Mouse (Mus musculus): Measurements from ENCODE around the gene Lsp1.

DNA sequence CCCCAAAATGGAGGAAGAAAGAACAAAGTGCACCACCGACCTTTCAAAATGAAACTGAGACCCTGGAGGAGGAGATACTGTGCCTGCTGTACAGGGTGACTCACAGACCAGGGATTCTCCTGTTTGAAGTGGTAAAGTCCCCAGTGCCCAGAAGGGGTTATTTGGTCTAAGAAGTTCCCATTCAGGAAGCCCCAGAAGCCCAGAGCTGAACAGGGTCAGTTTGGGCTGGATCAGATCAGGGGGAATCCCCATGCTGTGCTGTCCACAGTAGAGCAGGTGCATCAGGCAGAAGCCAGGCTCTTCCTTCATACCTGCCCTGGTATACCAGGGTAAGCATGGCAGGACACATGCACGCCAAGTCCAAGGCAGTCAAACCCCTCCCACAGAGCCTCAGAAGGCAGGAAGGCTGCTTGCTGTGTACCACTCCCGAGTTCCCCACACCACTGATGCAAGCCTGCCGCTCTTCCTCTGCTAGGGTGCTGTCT, 2.0 kb downstream of the Lsp1 start:
- TF ChIP-seq CTCF (IDR thresholded peaks at IDR 0.05; ENCODE audit: borderline replicate concordance, insufficient read depth, low read length) (no peak), POLR2A (IDR thresholded peaks at IDR 0.05; ENCODE audit: low read depth, low read length) (no peak)

Measured in embryonic fibroblast, embryonic 13.5 days (primary cell).